Mouse (Mus musculus): ENCODE results near the gene Tiparp. TPM values are rescaled to one million over a fixed set of nuclear protein-coding genes. Genes with fewer than 3 reads are reported as not detected.

The Tiparp gene
- polyA plus RNA-seq, 1 experiment from 2014 or later = 34.8 TPM

- WGBS = 62% methylated on average over 2 of the region's 2 CpGs
- Histone ChIP-seq H3K9ac (no peak overlapping the region), H3K4me3 (peak overlapping the region; percentile 21; the same call in 1 of the 2 replicates), H3K9me3 (no peaks in the 10 kb centered on the region), H3K27me3 (no peaks in the 10 kb centered on the region), H3K27ac (no peak overlapping the region), H3K4me1 (peaks cover 26% of the 10 kb centered on the region), H3K4me2 (replicated peaks) (peak overlapping the region; percentile 44), H3K36me3 (no peaks in the 10 kb centered on the region)
- no peak for ATAC-seq (ENCODE audit: insufficient number of reproducible peaks, insufficient read depth, low FRiP score, low TSS enrichment)
Measured at GRCm38 (mm10) chr3:65586966-65587365, 58.8 kb downstream of the Tiparp start.

DNA sequence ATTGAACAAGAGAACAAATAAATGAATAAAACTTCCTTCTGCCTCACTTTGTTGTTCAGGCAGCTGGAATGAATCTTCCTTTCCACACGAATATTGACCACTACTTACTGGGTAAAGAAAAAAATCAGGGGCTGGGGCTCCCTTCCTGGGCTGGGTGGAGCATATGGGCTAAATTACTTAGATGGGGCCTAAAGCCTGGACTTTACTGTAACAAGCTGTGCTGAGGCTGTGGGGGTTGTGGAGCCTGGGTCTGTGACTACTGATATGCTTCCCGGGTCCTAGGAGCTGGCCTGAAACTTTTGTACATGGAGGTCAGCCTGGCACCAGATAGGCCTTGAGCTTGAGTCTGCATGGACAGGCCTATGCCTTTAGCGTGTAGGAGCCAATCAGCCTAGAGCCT lies 60.2 kb downstream of the Tiparp start:
- Histone ChIP-seq H3K9ac (no peak overlapping the region), H3K9me3 (no peaks in the 10 kb centered on the region), H3K27me3 (no peaks in the 10 kb centered on the region), H3K27ac (peak overlapping the region; percentile 65), H3K36me3 (no peaks in the 10 kb centered on the region), H3K4me1 (peaks cover 26% of the 10 kb centered on the region), H3K4me3 (no peak overlapping the region), H3K4me2 (replicated peaks) (no peak overlapping the region)
- 36% methylated on average over 3 of the region's 3 CpGs for WGBS
- no peak for ATAC-seq (ENCODE audit: insufficient number of reproducible peaks, insufficient read depth, low FRiP score, low TSS enrichment)

DNA sequence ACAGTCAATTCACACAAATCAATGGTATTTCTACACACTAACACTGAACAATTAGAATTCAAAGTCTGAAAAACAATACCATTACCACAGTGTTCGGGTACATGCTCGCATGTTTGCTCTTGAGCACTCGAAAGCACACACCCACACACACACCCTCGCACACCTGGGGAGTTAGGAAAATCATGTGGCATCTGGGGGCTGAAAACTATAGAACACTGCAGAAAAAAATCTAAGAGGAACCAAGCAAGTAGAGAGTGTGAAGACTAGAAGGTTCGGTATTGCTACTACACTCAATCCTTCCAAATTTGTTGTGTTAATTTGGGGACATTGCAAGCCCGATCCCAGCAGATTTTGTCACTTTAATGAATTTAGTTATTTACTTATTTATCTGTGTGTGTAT lies 64.6 kb downstream of the Tiparp start:
- H3K9ac ChIP-seq = no peak overlapping the region
- no peak overlapping the region for H3K4me2 ChIP-seq (replicated peaks)
- peaks cover 12% of the 10 kb centered on the region; the same call in 1 of the 2 replicates for H3K4me1 ChIP-seq
- H3K4me3 ChIP-seq = no peak overlapping the region
- WGBS = 89% methylated on average over 6 of the region's 6 CpGs
- no peaks in the 10 kb centered on the region for H3K36me3 ChIP-seq
- no peak overlapping the region for H3K27ac ChIP-seq
- no peaks in the 10 kb centered on the region for H3K9me3 ChIP-seq
- ATAC-seq (ENCODE audit: insufficient number of reproducible peaks, insufficient read depth, low FRiP score, low TSS enrichment) = no peak
- no peaks in the 10 kb centered on the region for H3K27me3 ChIP-seq

DNA sequence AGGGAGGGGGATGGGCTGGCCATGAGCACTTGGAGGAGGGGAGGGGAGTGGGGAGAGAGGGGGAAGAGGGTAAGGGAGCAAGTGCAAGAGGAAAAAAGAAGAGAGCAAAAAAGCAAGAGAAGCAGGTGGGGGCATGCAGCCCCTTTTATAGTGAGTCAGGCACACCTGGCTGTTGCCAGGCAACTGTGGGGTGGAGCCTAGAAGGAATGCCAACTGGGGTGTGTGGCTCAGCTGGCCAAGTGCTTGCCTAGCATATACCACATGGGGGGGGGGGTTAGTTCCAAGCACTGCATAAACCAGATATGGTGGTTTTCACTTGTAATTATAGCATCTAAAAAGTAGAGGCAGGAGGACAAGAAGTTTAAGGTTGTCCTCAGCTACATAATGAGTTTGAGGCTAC lies 66.3 kb downstream of the Tiparp start:
- no peak for ATAC-seq (ENCODE audit: insufficient number of reproducible peaks, insufficient read depth, low FRiP score, low TSS enrichment)
- H3K27me3 ChIP-seq = no peaks in the 10 kb centered on the region
- no peak overlapping the region for H3K9ac ChIP-seq
- peaks cover 10% of the 10 kb centered on the region for H3K4me1 ChIP-seq
- H3K36me3 ChIP-seq = no peaks in the 10 kb centered on the region
- no peak overlapping the region; the same call in 1 of the 2 replicates for H3K4me2 ChIP-seq (replicated peaks)
- H3K4me3 ChIP-seq = no peak overlapping the region
- H3K27ac ChIP-seq = no peak overlapping the region
- H3K9me3 ChIP-seq = no peaks in the 10 kb centered on the region

- Histone ChIP-seq H3K4me3 (no peak overlapping the region), H3K4me1 (peaks cover 10% of the 10 kb centered on the region), H3K9ac (no peak overlapping the region), H3K4me2 (replicated peaks) (no peak overlapping the region), H3K9me3 (no peaks in the 10 kb centered on the region), H3K36me3 (no peaks in the 10 kb centered on the region), H3K27me3 (no peaks in the 10 kb centered on the region), H3K27ac (no peak overlapping the region)
- WGBS = 51% methylated on average over 3 of the region's 3 CpGs
- no peak for ATAC-seq (ENCODE audit: insufficient number of reproducible peaks, insufficient read depth, low FRiP score, low TSS enrichment)
Measured at GRCm38 (mm10) chr3:65595196-65595595, 67.0 kb downstream of the Tiparp start.

- Histone ChIP-seq H3K4me1 (peaks cover 10% of the 10 kb centered on the region), H3K9ac (no peak overlapping the region), H3K4me2 (replicated peaks) (no peak overlapping the region), H3K9me3 (no peaks in the 10 kb centered on the region), H3K27me3 (no peaks in the 10 kb centered on the region), H3K4me3 (no peak overlapping the region), H3K36me3 (no peaks in the 10 kb centered on the region), H3K27ac (no peak overlapping the region)
- ATAC-seq (ENCODE audit: insufficient number of reproducible peaks, insufficient read depth, low FRiP score, low TSS enrichment) = no peak; the same call in 1 of the 2 replicates
- WGBS = 47% methylated on average over 7 of the region's 7 CpGs
Measured at GRCm38 (mm10) chr3:65598071-65598830, 70.0 kb downstream of the Tiparp start.

GRCm38 (mm10) chr3:65599151-65599550 lies 70.9 kb downstream of the Tiparp start:
- no peak for ATAC-seq (ENCODE audit: insufficient number of reproducible peaks, insufficient read depth, low FRiP score, low TSS enrichment)

DNA sequence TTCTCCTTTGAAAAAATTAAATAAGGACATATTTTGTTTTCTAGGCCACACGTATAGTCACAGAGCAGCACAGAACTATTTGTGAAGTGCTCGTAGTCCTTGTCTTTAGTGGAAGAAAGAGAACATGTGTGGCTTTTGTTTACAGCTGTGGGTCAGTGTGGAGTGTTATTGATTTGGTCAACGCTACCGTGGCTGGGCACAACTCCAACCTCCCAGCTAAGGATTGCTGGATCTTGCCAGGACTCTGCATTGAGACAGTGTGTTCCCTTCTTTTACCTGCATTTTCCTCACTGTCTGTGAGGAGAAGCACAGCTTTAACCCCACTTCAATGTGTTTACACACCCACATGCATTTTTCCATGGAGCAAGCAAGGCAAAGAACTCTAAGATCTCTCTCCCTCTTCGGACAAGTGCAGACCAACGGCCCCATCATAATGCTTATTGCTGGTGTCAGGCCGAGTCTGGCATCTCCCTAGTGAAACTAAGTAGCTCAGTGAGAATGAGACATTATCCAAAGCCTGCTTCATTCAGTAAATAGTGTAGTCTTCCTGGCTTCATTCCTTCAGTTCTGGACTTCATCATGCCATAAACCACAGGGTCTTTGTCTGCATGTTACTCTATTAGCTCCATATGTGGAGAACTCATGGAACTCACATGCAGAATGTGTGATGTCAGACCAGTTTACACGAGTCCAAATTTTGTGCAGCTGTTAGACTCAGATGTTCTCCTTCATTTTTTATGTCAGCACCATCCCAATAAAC lies 73.3 kb downstream of the Tiparp start:
- no peaks in the 10 kb centered on the region for H3K27me3 ChIP-seq
- H3K36me3 ChIP-seq = no peaks in the 10 kb centered on the region
- H3K4me2 ChIP-seq (replicated peaks) = no peak overlapping the region
- H3K4me3 ChIP-seq = no peak overlapping the region
- H3K27ac ChIP-seq = peak overlapping the region; percentile 47; the same call in 1 of the 2 replicates
- H3K9ac ChIP-seq = no peak overlapping the region
- 0 out of 2 replicates have a peak, but pooled peaks have one; percentile 10 for ATAC-seq (ENCODE audit: insufficient number of reproducible peaks, insufficient read depth, low FRiP score, low TSS enrichment)
- peaks cover 10% of the 10 kb centered on the region for H3K4me1 ChIP-seq
- no peaks in the 10 kb centered on the region for H3K9me3 ChIP-seq
- 59% methylated on average over 8 of the region's 8 CpGs for WGBS

More at GRCm38 (mm10) chr3:65599151-65599550, 70.9 kb downstream of the Tiparp start:
- peaks cover 10% of the 10 kb centered on the region for H3K4me1 ChIP-seq
- H3K36me3 ChIP-seq = no peaks in the 10 kb centered on the region
- no peak overlapping the region for H3K4me2 ChIP-seq (replicated peaks)
- H3K9me3 ChIP-seq = no peaks in the 10 kb centered on the region
- no peaks in the 10 kb centered on the region for H3K27me3 ChIP-seq
- H3K9ac ChIP-seq = no peak overlapping the region
- H3K27ac ChIP-seq = no peak overlapping the region
- WGBS = 84% methylated on average over 6 of the region's 6 CpGs
- no peak overlapping the region for H3K4me3 ChIP-seq

- no peak overlapping the region for H3K4me2 ChIP-seq (replicated peaks)
- WGBS = 67% methylated on average over 4 of the region's 4 CpGs
- no peaks in the 10 kb centered on the region for H3K9me3 ChIP-seq
- H3K27me3 ChIP-seq = no peaks in the 10 kb centered on the region
- no peak overlapping the region for H3K27ac ChIP-seq
- no peak overlapping the region for H3K4me3 ChIP-seq
- peaks cover 3% of the 10 kb centered on the region for H3K4me1 ChIP-seq
- H3K36me3 ChIP-seq = no peaks in the 10 kb centered on the region
- H3K9ac ChIP-seq = no peak overlapping the region
- ATAC-seq (ENCODE audit: insufficient number of reproducible peaks, insufficient read depth, low FRiP score, low TSS enrichment) = no peak
Measured at GRCm38 (mm10) chr3:65603392-65604055, 75.3 kb downstream of the Tiparp start.
